Mouse (Mus musculus) liver, postnatal 0 days (tissue): ENCODE measurements around the gene Akirin2. TPM values are rescaled to one million over a fixed set of nuclear protein-coding genes. Genes with fewer than 3 reads are reported as not detected.
"Not testable (repeated sequence)": the region's sequence is repeated elsewhere in the genome, so short reads cannot be mapped to it uniquely, and the experiment has no call there.

Experiments used
- ATAC-seq: fragments of 200-750 bp; cut with Nextera tagmentation; 2 replicates; pipeline ENCODE4 v1.8.0; 2017; ENCODE audit warnings: mild to moderate bottlenecking, moderate library complexity
- DNase-seq: peaks from one replicate; pipeline ENCODE4 v3.0.0-alpha.2; 2016
- H3K27ac ChIP-seq: fragments of 300-500 bp; sonication (generic); 2 replicates; pipeline ENCODE4 v1.5.1; 2014; ENCODE audit warnings: antibody characterized with exemption, moderate library complexity, mild to moderate bottlenecking, low read depth
- H3K27me3 ChIP-seq: fragments of 300-500 bp; sonication (generic); 2 replicates; pipeline ENCODE4 v1.6.1; 2014; ENCODE audit warnings: low read length, control low read depth, mixed read lengths; ENCODE audit not compliant: insufficient read depth
- H3K36me3 ChIP-seq: fragments of 300-500 bp; sonication (generic); replicated peaks from 2 replicates; pipeline ENCODE4 v1.6.1; 2014; ENCODE audit warnings: mild to moderate bottlenecking, control low read depth, low read length, moderate library complexity, mixed read lengths; ENCODE audit not compliant: insufficient read depth
- H3K4me1 ChIP-seq: fragments of 300-500 bp; sonication (generic); 2 replicates; pipeline ENCODE4 v1.6.1; 2014; ENCODE audit warnings: antibody characterized with exemption, mild to moderate bottlenecking, control low read depth; ENCODE audit not compliant: insufficient read depth
- H3K4me2 ChIP-seq: fragments of 300-500 bp; sonication (generic); 2 replicates; pipeline ENCODE4 v1.6.1; 2014; ENCODE audit warnings: low read depth, mild to moderate bottlenecking, low read length, moderate library complexity, mixed read lengths
- H3K4me3 ChIP-seq: fragments of 300-500 bp; sonication (generic); 2 replicates; pipeline ENCODE4 v1.5.1; 2014; ENCODE audit warnings: low read depth, low read length
- H3K9ac ChIP-seq: fragments of 300-500 bp; sonication (generic); replicated peaks from 2 replicates; pipeline ENCODE4 v1.6.1; 2014; ENCODE audit warnings: mild to moderate bottlenecking, moderate library complexity
- H3K9me3 ChIP-seq: fragments of 300-500 bp; sonication (generic); 2 replicates; pipeline ENCODE4 v1.6.1; 2016; ENCODE audit warnings: mild to moderate bottlenecking, control low read depth, low read length, mixed read lengths
- CTCF ChIP-seq: sonication (generic); IDR thresholded peaks from 2 replicates; pipeline ENCODE4 v1.5.1; 2016; ENCODE audit warnings: antibody characterized with exemption, low read depth
- EP300 ChIP-seq: IDR thresholded peaks from 2 replicates; pipeline ENCODE4 v1.6.1; 2016; ENCODE audit warnings: antibody characterized with exemption, low read depth, mild to moderate bottlenecking
- WGBS: fragments of 180-500 bp; shearing (Covaris S2); extraction: QIAGEN DNeasy Blood & Tissue Kit; methylation state at CpG from one replicate; pipeline ENCODE4 v1.1.7; 2014; ENCODE audit not compliant: insufficient replicate concordance; 5-methylcytosine and 5-hydroxymethylcytosine counted together
- polyA plus RNA-seq: library from polyadenylated mRNA; unstranded; fragments of >200 nt; fragmentation: Nextera tagmentation; extraction: Ambion mirVana; gene quantifications from 2 replicates; pipeline ENCODE4 v1.2.1, GENCODE M21; 2015

Gene Akirin2
- polyA plus RNA-seq, 1 experiment from 2014 or later = 21.0 TPM

DNA sequence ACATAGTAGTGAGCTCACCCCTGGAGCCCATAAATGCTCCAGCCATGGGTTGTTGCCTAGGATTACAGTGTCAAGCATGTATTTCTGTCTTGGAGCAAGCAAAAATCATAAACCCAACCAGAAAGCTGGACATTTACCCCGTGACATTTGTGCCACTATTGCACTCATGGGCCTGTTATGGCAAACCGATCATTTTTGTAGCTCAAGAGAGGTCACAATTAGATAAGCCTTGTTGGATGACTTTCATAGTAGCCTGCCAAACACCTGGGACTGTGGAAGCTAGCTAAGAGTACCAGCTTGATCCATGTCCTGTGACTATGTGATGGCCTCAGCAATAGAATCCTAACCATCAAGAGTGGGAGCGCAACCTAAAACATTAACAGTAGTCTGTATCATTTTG, 4.9 kb downstream of the Akirin2 start:
- Histone ChIP-seq H3K4me1 (peaks cover 16% of the 10 kb centered on the region), H3K4me2 (no peak overlapping the region), H3K27me3 (no peaks in the 10 kb centered on the region), H3K4me3 (no peak overlapping the region), H3K9ac (no peak overlapping the region), H3K27ac (no peak overlapping the region), H3K9me3 (no peaks in the 10 kb centered on the region), H3K36me3 (peaks cover 2% of the 10 kb centered on the region; the same call in 1 of the 2 replicates)
- TF ChIP-seq EP300 = no peak
- TF ChIP-seq CTCF = no peak
- no peak for DNase-seq
- 92% methylated on average over 3 of the region's 3 CpGs for WGBS
- ATAC-seq = no peak

DNA sequence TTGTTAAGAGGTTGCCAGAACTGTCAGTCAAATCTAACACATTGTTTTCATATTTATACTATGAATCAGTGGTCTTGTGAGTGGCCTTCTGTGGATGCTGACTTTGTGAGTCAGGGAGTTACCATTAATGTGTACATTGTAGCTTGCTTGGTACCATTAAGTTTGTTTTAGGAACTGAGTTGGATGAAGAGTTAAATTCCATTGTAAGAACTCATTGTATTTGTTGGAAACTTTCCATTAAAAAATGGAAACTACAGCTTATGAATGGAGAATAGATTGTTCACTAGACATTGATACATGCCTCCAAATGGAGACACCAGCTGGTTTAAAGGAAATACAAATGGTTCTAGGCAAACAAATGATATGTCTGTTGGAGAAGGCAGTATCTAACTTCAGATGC, 5.4 kb downstream of the Akirin2 start:
- Histone ChIP-seq H3K9me3 (no peaks in the 10 kb centered on the region), H3K27me3 (no peaks in the 10 kb centered on the region), H3K4me2 (no peak overlapping the region), H3K4me1 (peaks cover 16% of the 10 kb centered on the region), H3K36me3 (peaks cover 2% of the 10 kb centered on the region; the same call in 1 of the 2 replicates), H3K9ac (no peak overlapping the region), H3K4me3 (no peak overlapping the region), H3K27ac (no peak overlapping the region)
- ATAC-seq (no peak), DNase-seq (no peak)
- TF ChIP-seq EP300 (no peak), CTCF (no peak)

GRCm38 (mm10) chr4:34560971-34561370, 10.2 kb downstream of the Akirin2 start:
- Histone ChIP-seq H3K9ac (no peak overlapping the region), H3K4me2 (no peak overlapping the region), H3K36me3 (peaks cover 22% of the 10 kb centered on the region), H3K27ac (no peak overlapping the region), H3K27me3 (no peaks in the 10 kb centered on the region), H3K9me3 (no peaks in the 10 kb centered on the region), H3K4me3 (no peak overlapping the region), H3K4me1 (peaks cover 3% of the 10 kb centered on the region; the same call in 1 of the 2 replicates)
- ATAC-seq (0 out of 2 replicates have a peak, but pooled peaks have one; percentile 41), DNase-seq (peak; percentile 59)
- WGBS = 66% methylated on average over 4 of the region's 4 CpGs
- TF ChIP-seq CTCF (peak; percentile 74), EP300 (no peak)

DNA sequence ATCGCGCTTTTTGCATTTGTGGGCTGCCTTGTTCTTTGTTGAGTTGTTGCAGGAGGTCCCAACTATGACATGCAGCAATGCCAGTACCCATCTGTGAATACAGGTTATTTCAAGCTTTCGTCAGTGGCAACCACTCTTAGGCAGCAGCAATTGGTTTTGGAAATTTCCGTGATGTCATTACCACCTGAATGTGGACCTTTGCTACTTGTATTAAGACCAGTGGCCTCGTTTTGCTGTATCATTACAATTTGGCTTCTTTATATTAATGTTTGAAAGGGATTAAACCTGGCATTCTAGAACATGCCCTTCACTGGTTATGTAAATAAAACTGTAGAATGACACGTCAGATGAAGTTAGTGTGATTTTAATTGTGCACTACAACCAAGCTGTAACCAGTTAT, 15.5 kb downstream of the Akirin2 start:
- Histone ChIP-seq H3K4me1 (no peaks in the 10 kb centered on the region), H3K9me3 (no peaks in the 10 kb centered on the region), H3K4me2 (no peak overlapping the region), H3K27ac (no peak overlapping the region), H3K9ac (no peak overlapping the region), H3K27me3 (no peaks in the 10 kb centered on the region), H3K4me3 (no peak overlapping the region), H3K36me3 (peaks cover 67% of the 10 kb centered on the region)
- DNase-seq (no peak), ATAC-seq (no peak)
- TF ChIP-seq CTCF (no peak), EP300 (no peak)
- 89% methylated on average over 6 of the region's 6 CpGs for WGBS

- Histone ChIP-seq H3K27me3 (no peaks in the 10 kb centered on the region), H3K9me3 (no peaks in the 10 kb centered on the region), H3K4me3 (no peak overlapping the region), H3K36me3 (peaks cover 91% of the 10 kb centered on the region), H3K27ac (no peak overlapping the region), H3K4me1 (no peaks in the 10 kb centered on the region), H3K4me2 (no peak overlapping the region), H3K9ac (no peak overlapping the region)
- 94% methylated on average over 2 of the region's 2 CpGs for WGBS
- ATAC-seq = no peak
- TF ChIP-seq EP300 (no peak), CTCF (no peak)
- no peak for DNase-seq
Observed at GRCm38 (mm10) chr4:34572876-34573275, 22.1 kb downstream of the Akirin2 start.

- TF ChIP-seq EP300 = no peak
- TF ChIP-seq CTCF = peak; percentile 43
- 96% methylated on average over 2 of the region's 2 CpGs for WGBS
- Histone ChIP-seq H3K4me2 (no peak overlapping the region), H3K27ac (no peak overlapping the region), H3K36me3 (peaks cover 86% of the 10 kb centered on the region), H3K9ac (no peak overlapping the region), H3K9me3 (no peaks in the 10 kb centered on the region), H3K4me3 (no peak overlapping the region), H3K4me1 (no peaks in the 10 kb centered on the region), H3K27me3 (no peaks in the 10 kb centered on the region)
- DNase-seq (no peak), ATAC-seq (no peak)
Observed at GRCm38 (mm10) chr4:34577028-34577427, 26.3 kb downstream of the Akirin2 start.

- 79% methylated on average over 1 of the region's 1 CpGs for WGBS
- H3K4me1 ChIP-seq = no peaks in the 10 kb centered on the region
- H3K9me3 ChIP-seq = no peaks in the 10 kb centered on the region
- no peak for ATAC-seq
- DNase-seq = no peak
- no peaks in the 10 kb centered on the region for H3K27me3 ChIP-seq
- H3K27ac ChIP-seq = no peak overlapping the region
- H3K36me3 ChIP-seq = peaks cover 88% of the 10 kb centered on the region
- H3K4me2 ChIP-seq = no peak overlapping the region
- H3K4me3 ChIP-seq = no peak overlapping the region
- no peak overlapping the region for H3K9ac ChIP-seq
- TF ChIP-seq EP300 = no peak
- no peak for TF ChIP-seq CTCF
Observed at GRCm38 (mm10) chr4:34579215-34579614, 28.5 kb downstream of the Akirin2 start.

- 50% methylated on average over 1 of the region's 1 CpGs for WGBS
- not testable (repeated sequence) for DNase-seq
Observed at GRCm38 (mm10) chr4:34581489-34581888, 30.8 kb downstream of the Akirin2 start.

More at GRCm38 (mm10) chr4:34581489-34581888, 30.8 kb downstream of the Akirin2 start:
- ATAC-seq, H3K9me3 ChIP-seq, H3K4me3 ChIP-seq, H3K4me1 ChIP-seq, H3K27me3 ChIP-seq, H3K9ac ChIP-seq, H3K27ac ChIP-seq, H3K4me2 ChIP-seq: not testable (repeated sequence)
- H3K36me3 ChIP-seq = peaks cover 76% of the 10 kb centered on the region
